Mouse (Mus musculus) erythroblast, embryonic 14.5 days (primary cell): ENCODE results near the gene Krt83.

Experiments
- GATA1 ChIP-seq: IDR thresholded peaks from 2 replicates; pipeline ENCODE4 v1.6.1; 2012; ENCODE audit warnings: low read length, inconsistent platforms, mixed read lengths
- TAL1 ChIP-seq: IDR thresholded peaks from 3 replicates; pipeline ENCODE4 v1.6.1; 2012; ENCODE audit warnings: low read length, inconsistent platforms, mixed read lengths

GRCm38 (mm10) chr15:101493713-101494112, 2.4 kb upstream of the Krt83 start:
- no peak for TF ChIP-seq GATA1
- no peak for TF ChIP-seq TAL1
